Mouse (Mus musculus): ENCODE measurements around the gene Olfr70. TPM values are rescaled to one million over a fixed set of nuclear protein-coding genes. Genes with fewer than 3 reads are reported as not detected.

The Olfr70 gene
- not detected in 2 replicates for polyA plus RNA-seq (2012; rRNA removed)

DNA sequence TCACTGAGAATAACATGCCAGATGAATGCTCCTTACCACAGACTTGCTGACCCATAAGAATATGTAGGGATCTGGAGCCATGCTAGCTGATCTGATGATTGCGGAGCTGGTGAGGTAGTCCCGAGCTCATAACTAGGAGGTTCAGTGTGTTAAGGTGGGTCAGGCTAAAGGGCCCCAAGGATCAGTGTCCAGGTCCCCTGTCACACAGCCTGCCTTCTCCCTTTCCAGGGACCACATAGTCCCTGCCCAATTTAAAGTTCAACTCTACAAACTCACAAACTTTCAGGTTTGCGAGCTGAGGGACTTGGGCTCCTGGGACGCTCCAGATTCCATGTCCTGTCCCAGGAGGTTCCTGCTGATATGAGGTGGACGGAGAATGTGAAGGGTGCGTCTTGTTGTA lies at the start of gene Olfr70:
Gene Olfr70 (minus strand): TSS at position 101 of the 400 bp plus-strand sequence.
- DNase-seq (ENCODE audit: extremely low spot score in 1 of 2, low spot score in 1 of 2): no peak

DNA sequence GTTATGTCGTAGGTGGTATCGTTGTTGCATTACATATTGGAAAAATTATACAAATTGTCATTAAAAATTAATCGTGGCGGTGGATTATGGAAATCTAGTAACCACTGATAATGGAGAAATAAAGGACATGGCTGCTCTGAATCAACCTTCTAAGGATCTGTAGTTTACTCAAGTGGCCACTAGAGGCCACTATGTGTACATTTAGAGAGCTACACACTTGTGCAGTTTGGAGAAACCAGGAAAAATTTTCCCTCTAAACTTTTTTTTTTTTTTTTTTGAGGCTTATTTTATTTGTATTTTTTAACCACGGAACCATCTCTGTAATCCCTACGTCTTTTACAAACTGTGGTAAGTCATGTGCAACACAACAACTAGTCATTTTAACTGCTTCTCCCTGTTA lies 44.6 kb upstream of the Olfr70 start:
- DNase-seq (ENCODE audit: extremely low spot score in 1 of 2, low spot score in 1 of 2): peak in 1 of 2 experiments; percentile 66

DNA sequence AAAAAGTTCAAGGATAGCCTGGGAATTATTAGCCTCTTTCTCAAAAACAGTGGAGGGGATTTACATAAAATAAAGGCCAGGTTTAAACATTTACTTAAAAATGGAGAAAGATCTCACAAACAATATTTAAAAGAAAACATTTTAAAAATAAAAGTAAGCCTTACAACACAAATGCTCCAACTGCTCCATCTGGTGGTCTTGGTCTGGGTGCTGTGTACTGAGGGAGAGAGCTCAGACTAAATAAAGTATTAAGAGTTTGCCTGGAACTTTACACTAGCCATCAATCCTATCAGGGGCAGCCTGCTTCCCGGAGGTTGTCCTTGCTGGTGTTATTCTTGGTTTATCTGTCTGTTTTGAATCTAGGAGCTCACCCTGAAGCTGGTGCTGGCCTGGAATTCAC lies 42.5 kb upstream of the Olfr70 start:
- DNase-seq (ENCODE audit: extremely low spot score in 1 of 2, low spot score in 1 of 2): no peak

DNA sequence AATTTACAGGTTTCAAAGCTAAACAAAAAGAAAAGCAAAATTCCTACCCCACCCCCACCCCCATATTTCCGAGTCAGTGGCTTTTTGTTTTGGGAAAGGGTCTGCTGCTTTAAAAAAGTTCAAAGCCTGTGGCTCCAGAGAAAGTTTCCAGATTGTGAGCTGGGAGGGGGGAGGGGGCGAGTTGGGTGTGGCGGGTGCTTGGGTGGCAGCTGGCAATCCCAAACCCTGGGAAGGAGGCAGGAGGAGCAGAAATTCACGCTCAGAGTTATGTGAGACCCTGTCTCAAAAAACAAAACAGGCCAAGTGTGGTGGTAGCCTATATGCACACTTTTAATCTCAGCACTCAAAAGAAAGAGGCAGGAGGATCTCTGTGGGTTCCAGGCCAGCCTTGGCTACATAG lies 42.0 kb upstream of the Olfr70 start:
- no peak for DNase-seq (ENCODE audit: extremely low spot score in 1 of 2, low spot score in 1 of 2)

DNA sequence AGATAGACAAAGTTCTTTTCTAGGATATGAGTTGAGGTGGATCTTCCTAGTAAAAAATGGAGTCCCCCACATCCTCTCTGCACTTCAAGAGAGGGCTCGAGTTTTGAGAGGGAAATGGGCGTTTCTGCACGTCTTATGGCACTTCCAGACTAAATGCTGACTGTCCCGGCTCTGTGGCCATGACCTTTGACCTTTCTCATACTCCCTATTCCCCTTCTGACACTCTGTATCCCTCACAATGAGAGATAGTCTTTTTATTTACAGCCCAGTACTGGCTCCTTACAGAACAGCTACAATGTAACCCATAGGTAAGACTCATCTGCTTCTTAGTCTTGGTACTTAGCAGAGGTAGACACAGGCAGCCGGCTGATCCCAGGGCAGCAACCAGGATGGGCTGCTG lies 40.9 kb upstream of the Olfr70 start:
- DNase-seq (ENCODE audit: extremely low spot score in 1 of 2, low spot score in 1 of 2): no peak

DNA sequence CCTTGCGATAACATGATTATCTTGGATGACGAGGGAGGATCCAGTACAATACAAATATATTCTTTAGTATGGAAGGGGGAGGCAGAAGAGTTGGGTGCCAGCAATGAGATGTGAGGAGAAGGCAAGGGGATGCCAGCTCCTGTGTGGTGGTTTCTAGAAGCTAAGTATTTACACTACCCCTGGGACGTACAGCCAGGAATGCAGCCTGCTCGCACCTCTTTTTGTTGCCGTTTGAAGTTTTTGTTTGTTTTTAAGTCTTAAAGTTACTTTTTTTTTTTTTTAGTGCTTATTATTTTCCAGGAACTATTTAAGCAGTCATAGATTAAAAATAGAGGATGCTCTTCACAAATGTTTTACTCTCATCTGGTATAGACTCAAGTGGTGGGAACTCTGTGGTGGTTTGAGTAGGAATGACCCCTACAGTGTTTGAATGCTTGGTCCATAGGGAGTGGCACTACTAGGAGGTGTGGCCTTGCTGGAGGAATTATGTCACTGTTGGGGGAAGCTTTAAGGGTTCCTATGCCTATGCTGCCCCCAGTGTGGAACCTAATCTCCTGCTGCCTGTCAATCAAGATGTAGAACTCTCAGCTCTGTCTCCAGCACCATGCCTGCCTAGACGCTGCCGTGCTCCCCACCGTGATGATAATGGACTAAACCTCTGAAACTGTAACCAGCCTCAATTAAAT lies 38.5 kb upstream of the Olfr70 start:
- no peak for DNase-seq (ENCODE audit: extremely low spot score in 1 of 2, low spot score in 1 of 2)

DNA sequence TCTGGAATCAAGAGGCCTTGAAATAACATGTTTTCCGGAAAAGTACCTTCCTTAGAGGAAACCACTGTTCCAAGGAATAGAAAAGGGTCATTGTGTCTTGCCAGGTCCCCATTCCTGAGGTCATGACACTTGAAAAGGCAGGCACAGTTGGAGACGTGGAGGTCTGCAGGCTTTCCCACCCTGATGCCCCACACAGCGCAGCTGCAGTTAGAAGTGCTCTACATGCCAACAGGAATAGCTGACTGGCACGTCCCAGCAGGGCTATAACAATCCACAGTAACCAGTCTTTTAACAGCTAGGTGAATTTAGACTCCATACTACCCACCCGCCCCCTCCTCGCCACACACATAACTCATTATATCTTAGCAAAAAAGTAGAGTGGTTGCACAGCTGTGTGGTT lies 36.5 kb upstream of the Olfr70 start:
- DNase-seq (ENCODE audit: extremely low spot score in 1 of 2, low spot score in 1 of 2): no peak

DNA sequence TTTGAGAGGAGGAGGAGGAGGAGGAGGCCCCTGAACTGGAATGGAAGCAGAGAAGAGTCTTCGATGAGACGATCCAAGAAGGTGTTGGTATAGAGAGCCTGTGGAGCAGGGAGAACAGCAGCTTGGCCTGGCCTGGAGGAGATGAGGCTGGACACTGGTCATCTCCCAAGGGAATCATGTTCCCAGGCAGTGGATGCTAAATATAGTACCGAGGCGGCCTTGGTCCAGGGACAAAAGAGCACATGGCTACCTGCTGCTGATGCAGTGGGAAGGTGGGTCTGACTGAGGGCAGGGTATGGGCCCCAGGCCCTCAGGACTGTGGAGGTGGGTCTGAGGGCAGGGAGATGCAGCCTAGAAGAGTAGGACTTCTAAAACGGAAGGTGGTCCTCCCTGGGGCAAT lies 32.6 kb upstream of the Olfr70 start:
- no peak for DNase-seq (ENCODE audit: extremely low spot score in 1 of 2, low spot score in 1 of 2)

DNA sequence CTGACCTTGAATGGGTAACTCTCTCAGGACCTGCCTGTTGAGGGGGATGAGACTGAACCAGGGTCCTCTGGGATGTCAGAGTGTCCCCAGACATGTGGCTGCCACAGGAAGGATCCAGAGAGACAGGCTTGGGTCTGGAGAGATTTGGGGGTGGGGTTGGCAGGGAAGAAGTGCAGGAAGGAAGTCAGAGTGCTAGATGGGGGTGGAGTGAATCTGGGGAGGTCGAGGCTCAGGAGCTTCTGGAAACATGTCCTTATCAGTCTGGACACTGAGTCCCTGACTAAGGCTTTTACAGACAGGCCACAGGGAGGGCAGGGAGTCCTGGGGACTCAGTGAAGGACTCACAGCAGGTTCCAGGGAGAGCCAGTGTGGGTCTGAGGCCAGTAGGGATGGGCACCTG lies 31.6 kb upstream of the Olfr70 start:
- no peak for DNase-seq (ENCODE audit: extremely low spot score in 1 of 2, low spot score in 1 of 2)

DNA sequence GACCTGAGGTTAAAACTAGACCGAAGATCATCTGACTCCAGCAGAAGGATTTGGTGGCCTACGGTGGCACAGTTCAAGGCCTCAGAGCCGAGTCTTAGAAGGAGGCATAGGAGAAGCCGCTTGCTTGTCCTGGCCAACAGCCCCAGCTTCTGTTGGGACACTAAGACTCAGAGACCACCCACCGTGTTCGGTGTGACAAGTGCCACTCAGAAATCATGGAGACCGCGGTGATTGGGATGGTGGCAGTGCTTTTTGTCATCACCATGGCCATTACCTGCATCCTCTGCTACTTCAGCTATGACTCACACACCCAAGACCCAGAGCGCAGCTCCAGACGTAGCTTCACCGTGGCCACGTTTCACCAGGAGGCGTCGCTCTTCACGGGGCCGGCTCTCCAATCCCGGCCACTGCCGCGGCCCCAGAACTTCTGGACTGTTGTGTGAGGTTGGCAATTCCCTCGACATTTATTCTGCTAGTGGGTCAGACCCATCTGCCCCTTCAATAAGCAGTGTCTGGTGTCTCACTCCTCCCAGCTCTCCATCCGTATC lies 30.2 kb upstream of the Olfr70 start:
- DNase-seq (ENCODE audit: extremely low spot score in 1 of 2, low spot score in 1 of 2): no peak

DNA sequence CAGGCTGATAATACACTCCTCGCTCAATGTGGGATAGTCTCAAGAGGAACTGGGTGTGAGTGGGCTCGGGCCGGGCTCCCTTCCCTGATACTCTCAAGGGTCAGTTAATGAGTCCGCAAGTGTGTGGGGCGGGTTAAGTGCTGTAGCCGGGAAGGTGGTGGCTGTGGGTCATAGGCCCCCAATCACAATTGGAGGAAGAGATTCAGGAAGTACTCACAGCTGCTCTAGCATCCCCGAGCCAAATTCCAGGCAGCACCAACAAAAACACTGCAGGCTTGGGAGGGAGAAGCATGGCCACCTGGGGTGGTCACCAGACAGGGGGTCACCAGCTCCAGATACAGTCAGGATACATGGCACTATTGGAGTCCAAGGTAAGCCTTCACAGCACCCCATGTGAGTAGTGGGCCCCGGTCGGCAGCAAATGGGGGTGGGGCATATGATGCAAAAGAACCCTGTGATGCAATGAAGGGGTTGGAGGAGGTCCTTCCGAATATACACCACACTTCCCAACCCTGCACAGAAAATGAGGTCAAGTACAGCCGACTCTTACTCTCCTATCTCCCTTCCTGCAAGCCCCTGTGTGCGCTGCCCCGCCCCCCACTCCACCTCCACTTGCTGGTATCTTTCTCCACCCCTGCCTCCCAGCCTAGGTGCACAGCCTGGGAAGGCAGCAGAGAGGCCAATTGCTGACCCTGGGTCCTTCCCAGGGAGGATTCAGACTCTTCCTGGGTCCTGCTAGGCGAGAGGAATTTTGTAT lies 29.4 kb upstream of the Olfr70 start, which contains the start of gene Spaar:
Gene Spaar (plus strand): TSS at position 241 of the 757 bp plus-strand sequence.
- DNase-seq (ENCODE audit: extremely low spot score in 1 of 2, low spot score in 1 of 2): no peak

DNA sequence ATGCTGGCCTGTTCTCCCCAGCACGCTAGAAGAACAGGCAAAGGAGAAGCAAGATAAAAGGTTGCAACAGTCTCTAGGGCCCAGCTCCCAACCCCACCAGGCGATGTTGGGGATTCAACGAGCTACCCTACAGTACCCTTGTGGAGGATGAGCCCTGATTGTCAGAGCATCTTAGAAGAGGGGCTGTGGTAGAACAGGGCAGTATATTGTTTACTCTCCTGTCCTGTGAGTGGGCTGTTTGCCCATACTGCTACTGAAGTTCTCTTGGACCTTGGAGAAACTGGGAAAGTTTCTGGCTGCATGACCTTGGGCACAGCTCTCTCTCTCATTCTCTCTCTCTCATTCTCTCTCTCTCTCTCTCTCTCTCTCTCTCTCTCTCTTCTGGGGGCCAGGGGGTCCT lies 28.5 kb upstream of the Olfr70 start:
- DNase-seq (ENCODE audit: extremely low spot score in 1 of 2, low spot score in 1 of 2): no peak

DNA sequence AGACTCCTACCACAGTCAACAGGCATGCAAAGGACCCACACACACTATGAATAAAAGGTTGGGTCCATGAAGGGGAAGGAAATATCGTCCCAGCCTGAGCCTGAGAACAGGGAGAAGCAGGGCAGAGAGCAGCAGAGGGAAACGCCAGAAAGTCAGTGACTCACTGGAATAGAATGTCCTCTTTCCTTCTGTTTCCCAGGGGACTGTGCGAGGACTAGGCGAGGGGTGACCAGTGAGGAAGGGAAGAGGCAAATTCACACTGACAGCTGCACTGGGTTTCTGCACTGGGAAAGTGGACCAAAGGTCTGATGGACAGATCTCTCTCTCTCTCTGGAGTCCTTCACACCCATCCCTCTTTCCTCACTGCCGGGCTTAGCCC lies 28.0 kb upstream of the Olfr70 start:
- DNase-seq (ENCODE audit: extremely low spot score in 1 of 2, low spot score in 1 of 2): no peak

DNA sequence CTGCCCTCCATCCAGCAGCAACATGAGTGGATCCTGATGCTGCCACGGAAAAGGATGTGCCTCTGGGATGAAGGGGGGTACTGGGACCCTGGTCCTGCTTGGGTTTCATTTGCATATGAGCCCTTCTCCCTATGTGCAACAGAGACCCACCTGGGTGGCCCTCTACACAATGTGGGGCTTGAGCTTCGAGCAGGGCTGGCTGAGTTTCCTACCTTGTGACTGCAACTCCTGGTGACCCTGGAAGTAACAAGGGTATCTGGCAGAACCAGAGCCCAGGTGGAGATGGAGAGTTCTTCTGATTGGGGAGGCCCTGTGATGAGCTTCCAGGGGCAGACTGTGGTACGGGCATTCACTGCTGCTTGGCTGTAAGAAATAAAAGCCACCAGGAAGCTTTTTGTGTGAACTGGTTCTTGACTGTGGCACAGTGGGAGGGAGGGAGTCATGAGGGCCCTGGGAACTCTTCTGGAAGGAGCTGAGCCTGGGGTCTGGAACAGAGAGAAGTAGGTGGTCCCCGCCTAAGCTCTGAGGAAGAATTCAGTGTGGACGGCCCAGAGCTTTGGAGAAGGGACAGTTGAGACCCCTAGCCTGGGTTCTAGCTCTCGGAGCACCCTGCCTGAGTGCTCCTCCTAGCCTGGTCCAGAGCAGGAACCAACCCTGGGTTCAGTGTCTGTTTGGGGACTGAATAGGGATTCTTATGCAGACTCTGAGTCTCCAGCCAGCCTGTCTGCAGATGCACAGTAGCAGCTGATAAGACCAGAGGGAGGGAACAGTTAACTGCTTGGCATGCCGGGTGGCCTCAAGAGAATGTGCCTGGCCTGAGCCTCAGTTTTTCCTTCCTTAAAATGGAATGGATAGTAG lies 27.3 kb upstream of the Olfr70 start:
- no peak for DNase-seq (ENCODE audit: extremely low spot score in 1 of 2, low spot score in 1 of 2)

DNA sequence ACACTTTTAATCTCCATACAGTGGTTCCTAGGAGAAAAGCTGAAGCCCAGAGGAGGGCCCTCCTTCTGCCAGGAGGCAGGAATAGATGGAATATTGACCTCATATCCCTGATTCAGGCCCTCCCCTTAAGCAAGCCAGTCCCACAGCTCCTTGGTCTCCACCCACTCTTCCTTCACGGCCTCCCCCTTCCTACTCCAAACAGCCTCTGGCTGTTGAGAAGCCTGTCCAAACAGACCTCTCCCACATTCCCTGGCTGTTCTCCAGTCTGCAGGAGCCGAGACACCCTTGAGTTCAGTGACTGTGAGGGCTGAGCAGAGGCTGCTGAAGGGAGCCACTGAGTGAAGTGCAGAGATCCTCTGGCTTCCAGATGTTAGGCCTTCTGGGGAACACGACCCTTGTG lies 26.4 kb upstream of the Olfr70 start, which contains the start of gene Hrct1:
Gene Hrct1 (plus strand): TSS at position 194 of the 400 bp plus-strand sequence.
- DNase-seq (ENCODE audit: extremely low spot score in 1 of 2, low spot score in 1 of 2): peak; percentile 36 to 53

DNA sequence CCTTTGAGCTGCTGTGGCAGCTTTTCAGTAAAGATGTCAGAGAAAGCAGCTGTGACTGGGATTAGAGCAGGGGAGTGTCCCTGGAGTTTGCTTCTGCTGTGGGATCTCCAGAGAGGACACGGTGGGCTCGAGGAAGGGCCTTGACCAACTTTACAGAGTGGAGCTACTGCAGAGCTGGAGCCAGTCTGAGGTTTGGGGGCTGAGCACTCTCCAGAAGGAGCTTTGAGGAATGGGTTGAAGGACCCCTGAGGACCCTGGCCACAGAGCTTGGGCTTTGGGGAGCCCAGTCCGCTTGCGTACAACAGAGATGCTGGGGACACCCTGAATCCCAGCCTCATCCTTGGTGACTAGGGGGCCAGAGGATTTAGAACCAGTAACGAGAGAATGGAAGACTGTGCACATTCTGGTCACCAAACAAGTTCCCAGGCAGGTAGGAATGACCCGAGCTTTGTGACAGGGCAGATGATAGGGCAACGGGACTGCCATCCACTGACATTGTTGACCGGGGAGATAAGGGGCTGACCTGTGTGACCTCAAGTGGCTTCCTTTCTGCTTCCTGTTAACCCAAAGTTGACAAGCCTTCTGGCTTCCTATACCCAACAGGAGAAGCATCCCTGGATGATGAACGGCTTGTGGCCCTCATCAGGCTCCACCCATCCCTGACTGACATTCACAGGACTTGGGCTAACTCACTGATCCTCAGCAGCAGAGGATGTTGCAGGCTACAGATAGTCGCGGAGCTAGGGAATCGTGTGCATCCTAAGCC lies 25.8 kb upstream of the Olfr70 start:
- DNase-seq (ENCODE audit: extremely low spot score in 1 of 2, low spot score in 1 of 2): no peak

DNA sequence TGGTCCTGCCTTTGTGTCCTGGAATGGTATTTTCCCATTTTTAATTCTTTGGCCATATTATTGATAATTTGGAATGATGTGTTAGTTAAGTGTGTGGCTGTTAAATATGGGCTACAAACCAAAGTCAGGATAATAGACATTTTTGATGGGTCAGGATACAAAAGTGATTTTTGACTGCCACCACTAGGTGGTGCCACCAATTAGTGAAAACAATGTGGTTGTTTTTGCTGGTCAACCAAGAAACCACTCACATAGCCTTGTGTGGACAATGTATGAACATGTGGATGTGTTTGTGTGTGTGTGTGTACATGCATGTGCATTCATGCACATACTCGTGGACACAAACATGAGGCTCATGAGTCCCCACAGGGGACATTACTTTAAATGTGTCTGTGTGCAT lies 24.2 kb upstream of the Olfr70 start:
- peak in 1 of 2 experiments; percentile 44 for DNase-seq (ENCODE audit: extremely low spot score in 1 of 2, low spot score in 1 of 2)

DNA sequence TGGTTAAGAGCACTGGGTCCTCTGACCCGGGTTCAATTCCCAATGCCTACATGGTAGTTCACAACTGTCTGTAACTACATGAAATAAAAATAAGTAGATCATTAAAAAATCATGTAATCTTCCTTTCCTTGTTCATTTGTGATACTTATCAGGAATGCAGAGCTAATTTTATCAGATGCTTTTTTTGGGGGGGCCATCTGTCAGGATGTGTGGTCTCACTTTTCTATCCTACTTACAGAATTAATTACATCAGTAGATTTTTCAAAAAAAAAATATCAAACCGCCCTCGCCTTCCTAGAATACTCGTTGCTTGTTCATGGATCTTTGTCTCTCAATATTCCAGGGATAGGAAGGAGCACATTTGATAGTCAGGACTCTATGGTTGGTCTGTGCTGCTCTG lies 21.6 kb upstream of the Olfr70 start:
- DNase-seq (ENCODE audit: extremely low spot score in 1 of 2, low spot score in 1 of 2): peak in 1 of 2 experiments; percentile 36

DNA sequence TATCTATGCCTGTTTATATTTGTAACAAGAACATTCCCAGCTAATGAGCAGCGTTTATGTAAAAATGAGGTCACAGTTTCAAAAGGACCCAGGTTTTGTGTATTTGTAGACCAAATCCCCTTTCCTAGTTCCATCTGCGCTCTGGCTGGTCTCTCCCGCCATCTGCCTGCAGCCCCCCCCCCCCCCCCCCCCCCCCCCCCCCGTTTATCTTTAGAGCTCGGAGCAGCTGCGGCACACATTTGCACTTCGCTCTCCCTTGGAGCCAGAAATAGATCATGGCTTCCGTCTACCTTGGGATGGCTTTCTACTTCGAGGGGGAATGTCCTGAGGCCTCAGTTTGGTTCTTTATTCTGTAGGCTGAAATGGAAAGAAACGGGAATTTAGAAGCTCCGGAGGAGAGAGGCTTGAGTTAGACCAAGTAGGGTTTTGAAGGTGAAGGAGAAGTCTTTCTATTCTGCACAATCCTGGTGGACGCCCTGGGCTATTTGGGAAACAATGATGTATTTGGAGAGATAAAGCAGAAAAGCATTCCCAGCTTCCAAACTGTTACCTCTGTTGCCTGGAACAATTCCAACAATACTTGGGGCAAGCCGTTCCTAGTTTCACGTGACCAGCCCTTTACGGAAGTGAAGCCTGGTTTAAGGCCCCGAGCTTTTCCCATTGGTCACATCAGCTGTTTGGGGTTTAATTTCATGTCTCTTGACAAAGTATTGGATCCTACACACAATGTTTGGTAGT lies 20.1 kb upstream of the Olfr70 start:
- no peak for DNase-seq (ENCODE audit: extremely low spot score in 1 of 2, low spot score in 1 of 2)

All from frontal cortex, adult 2 months (tissue).